Mouse (Mus musculus) heart, postnatal 25 days (tissue): Measurements from ENCODE around the gene Gm5039. TPM values are rescaled to one million over a fixed set of nuclear protein-coding genes. Genes with fewer than 3 reads are reported as not detected.
"Not testable (repeated sequence)": the region's sequence is repeated elsewhere in the genome, so short reads cannot be mapped to it uniquely, and the experiment has no call there.

Experiments
- DNase-seq: peaks from one replicate; pipeline ENCODE4 v3.0.0; 2022; ENCODE audit warnings: low spot score
- intact Hi-C: fragments of 180-260 bp; cut with DNase I; formaldehyde crosslinking; loops from one replicate; pipeline ENCODE4 v1.15.1; 2025
- total RNA-seq, 2 experiments: library from RNA; stranded (reverse); gene quantifications; 2 replicates each; pipeline ENCODE4 v1.2.3; 2021

The Gm5039 gene
- total RNA-seq, result not detected

GRCm38 (mm10) chr12:88323926-88324325 is at the start of gene Gm5039:
Gene Gm5039, minus strand, starts transcription at chr12:88324026.
- DNase-seq, intact Hi-C loops: not testable (repeated sequence)

- intact Hi-C loops, result no loop called here
- no peak for DNase-seq
These were observed 48.2 kb upstream of the Gm5039 start for GRCm38 (mm10) chr12:88372018-88372417.

DNA sequence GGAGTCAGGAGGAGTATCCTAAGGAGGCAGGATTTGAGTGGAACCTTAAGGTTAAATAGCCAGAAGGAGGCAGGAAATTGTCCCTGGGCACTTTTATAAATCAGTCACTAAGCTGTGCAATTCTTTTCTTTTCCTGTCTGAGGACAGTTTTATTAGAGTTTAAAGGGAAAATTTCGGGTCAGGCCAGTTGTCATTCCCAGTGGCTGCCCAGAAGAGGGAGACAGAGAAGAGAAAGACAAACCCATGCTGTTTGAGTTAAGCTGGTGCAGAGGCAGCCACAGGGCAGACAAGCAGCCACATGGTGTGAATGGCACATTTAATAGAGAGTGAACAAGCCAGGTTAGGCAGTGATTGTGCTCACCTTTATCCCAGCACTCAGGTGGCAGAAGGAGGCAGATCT is 46.5 kb upstream of the Gm5039 start:
- intact Hi-C loops, DNase-seq: not testable (repeated sequence)

DNA sequence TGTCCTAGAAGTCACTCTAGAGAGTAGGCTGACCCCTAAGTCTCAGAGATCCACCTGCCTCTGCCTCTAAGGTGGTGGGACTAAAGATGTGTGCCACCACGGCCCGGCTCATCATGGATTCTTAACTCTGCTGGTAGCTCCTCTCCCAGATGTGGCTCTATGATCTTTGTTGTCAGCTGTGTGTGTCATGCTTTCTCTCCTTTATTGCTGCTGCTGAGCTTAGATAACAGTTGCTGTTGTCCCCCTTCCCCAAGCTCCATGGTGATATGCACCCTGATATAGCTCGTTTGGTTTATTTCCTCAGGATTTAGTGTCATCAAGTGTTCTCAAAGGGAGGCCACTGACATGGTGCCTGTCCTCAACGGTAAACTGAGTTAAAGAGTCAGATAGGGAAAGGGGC is 45.9 kb upstream of the Gm5039 start:
- DNase-seq, intact Hi-C loops: not testable (repeated sequence)

GRCm38 (mm10) chr12:88368618-88369017 is 44.8 kb upstream of the Gm5039 start:
- DNase-seq, result no peak
- intact Hi-C loops, result no loop called here

DNA sequence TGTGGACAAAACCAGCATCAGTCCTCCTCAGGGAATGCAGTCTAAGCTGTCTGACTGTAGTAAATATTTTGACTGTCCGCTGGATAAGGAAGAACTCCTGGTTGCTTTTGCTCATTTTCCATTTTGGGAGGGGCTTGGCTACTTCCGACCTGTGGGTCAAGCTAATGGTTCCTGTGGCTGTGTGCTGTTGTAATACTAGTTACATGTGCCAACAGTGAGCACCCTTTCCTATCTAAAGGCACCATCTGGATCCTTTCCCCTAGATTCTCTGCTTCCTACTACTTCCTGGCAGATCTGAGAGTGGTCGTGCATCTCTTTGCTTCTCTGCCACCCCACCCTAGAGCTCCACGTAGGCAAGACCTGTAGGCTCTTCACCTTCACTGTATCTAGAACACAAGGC is 43.8 kb upstream of the Gm5039 start:
- intact Hi-C loops, result no loop called here
- DNase-seq, result no peak

DNA sequence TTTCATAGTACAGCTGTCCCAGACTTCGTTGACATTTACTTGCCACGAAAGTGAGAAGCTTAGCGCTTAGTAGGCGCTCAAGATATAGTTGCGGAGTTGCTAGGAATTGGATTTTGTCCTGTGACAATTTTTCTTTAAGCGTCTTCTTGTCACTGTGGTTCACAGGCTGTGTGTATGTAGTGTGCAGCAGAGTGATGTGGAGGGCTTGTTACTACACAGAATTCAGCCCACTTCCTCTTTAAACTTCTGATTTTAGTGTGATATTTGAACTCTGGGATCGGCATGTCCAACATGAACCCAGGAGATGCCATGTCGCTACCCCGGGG is 37.3 kb upstream of the Gm5039 start:
- intact Hi-C loops, result no loop called here
- no peak for DNase-seq

DNA sequence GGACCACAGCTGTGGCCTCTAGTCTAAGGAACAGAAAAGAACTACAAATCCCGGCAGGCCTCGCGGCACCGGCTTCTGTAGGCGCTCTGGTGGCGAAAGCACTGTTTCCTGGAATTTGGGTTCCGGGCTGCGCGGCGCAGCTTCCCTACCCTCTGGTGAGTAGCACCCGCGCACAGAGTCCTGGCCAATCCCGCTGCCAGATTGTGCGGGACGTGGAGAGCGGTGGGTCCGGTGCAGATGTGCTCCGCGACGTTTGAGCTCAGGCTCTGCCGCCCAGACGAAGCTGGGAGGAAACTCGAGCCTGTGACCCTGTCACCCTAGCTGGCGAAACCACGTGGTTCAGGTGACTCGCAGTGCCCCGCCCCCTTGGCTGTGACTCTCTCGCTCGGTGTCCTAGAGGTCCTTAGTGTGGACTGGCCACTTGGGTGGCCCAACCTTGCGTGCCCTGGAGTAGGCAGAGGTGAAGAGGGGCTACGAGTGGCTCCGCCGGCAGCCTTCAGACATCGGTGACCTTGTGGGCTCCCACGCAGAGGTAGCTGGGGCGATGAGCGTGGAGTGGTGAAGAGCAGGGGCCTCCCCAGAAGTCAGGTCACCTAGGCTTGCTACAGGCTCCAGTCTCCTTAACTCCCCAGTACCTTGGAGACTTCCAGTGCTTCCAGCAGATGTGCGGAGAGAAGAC is 36.8 kb upstream of the Gm5039 start, which contains the start of gene Adck1:
Gene Adck1, plus strand, starts transcription at position 114 of the 679 bp plus-strand sequence.
- intact Hi-C loops, result no loop called here
- DNase-seq, result peak; percentile 80

- no peak for DNase-seq
- intact Hi-C loops, result no loop called here
These were observed 30.4 kb upstream of the Gm5039 start for GRCm38 (mm10) chr12:88354182-88354702.

GRCm38 (mm10) chr12:88341286-88341685 is 17.5 kb upstream of the Gm5039 start:
- DNase-seq, intact Hi-C loops: not testable (repeated sequence)

DNA sequence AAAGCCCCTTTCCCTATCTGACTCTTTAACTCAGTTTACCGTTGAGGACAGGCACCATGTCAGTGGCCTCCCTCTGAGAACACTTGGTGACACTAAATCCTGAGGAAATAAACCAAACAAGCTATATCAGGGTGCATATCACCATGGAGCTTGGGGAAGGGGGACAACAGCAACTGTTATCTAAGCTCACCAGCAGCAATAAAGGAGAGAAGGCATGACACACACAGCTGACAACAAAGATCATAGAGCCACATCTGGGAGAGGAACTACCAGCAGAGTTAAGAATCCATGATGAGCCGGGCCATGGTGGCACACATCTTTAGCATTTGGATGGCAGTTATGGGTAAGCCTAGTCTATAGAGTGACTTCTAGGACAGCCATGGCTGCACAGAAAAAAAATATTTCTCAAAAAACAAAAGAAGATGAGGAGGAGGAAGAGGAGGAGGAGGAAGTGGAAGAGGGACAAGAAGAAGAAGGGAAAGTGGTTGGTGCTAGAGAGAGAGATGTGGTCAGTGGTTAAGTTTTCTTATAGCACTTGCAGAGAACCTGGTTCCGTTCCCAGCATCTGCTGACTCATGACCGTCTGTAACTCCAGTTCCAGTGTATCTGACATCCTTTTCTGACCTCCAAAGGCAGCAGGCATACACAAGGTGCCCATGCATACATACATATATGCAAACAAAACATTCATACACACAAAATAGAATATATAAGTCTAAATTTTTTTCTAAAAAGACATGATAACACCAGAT is 13.0 kb upstream of the Gm5039 start:
- intact Hi-C loops, result not testable (repeated sequence)

GRCm38 (mm10) chr12:88314556-88314955 is 9.3 kb downstream of the Gm5039 start:
- intact Hi-C loops, result no loop called here
- no peak for DNase-seq

More for the DNA sequence above, 13.0 kb upstream of the Gm5039 start:
- not testable (repeated sequence) for DNase-seq

DNA sequence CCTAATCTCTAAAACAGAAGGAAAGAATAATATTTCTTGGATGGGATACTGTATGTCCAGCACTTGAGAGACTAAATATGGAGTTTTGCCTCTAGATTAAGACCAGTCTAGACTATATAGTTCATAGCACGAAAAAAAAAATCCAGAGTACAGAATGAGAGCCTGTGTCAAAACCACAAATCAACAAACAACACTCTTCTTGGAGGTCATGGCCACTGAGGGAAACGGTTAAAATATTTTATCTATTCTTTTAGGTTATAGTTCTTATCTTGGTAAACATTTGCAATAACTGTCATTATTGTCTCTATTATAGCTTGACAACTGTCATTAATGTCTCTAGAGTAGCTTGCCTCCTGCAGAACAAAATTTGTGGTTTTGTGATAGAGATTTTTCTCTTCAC is 26.7 kb downstream of the Gm5039 start:
- intact Hi-C loops, DNase-seq: not testable (repeated sequence)

DNA sequence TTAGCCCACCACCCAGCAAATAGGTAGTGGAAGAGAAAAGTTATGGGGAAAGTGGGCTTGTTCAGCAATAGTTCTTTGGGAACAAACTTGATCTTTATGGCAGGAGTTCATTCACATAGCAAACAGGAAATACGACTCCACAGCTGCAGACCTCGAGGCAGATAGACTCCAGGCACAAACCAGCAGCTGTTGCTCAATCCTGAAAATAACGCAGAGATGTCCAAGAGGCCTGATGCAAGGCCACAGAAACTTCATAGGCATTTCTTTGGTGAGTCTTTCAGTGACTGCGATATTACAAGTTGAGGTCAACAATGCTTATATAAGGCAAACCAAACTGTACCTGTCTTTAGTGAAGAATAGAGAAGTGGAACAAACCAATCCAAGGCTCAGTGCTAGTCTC is 30.7 kb downstream of the Gm5039 start:
- intact Hi-C loops, result not testable (repeated sequence)

GRCm38 (mm10) chr12:88285224-88285623 is 38.6 kb downstream of the Gm5039 start:
- intact Hi-C loops, DNase-seq: not testable (repeated sequence)

More for the DNA sequence above, 30.7 kb downstream of the Gm5039 start:
- DNase-seq, result not testable (repeated sequence)

- intact Hi-C loops, result not testable (repeated sequence)
These were observed 49.4 kb downstream of the Gm5039 start, which contains the start of gene Gm5662 for GRCm38 (mm10) chr12:88274400-88274799. Gene Gm5662, minus strand, starts transcription at chr12:88274500.

More at GRCm38 (mm10) chr12:88274400-88274799, 49.4 kb downstream of the Gm5039 start, which contains the start of gene Gm5662:
- not testable (repeated sequence) for DNase-seq

Other genes starting within 250 kb of the Gm5039 start
- not detected for gene Gm16368, start 240.3 kb downstream of the Gm5039 start, total RNA-seq
- not detected for gene Gm10436, start 141.9 kb downstream of the Gm5039 start, total RNA-seq
- gene Gm8332, start 73.9 kb downstream of the Gm5039 start, total RNA-seq, result not detected
- gene Gm5662, start 49.5 kb downstream of the Gm5039 start, total RNA-seq, result not detected
- gene Adck1, start 36.5 kb upstream of the Gm5039 start, total RNA-seq, result 10 to 100 TPM; 25.5 to 27.3 TPM